Mouse (Mus musculus) embryo, embryonic 11 days (tissue): ENCODE results near the gene Clhc1.

Experiments
- DNase-seq: peaks from one replicate; pipeline ENCODE4 v3.0.0-alpha.2; 2015

Gene Clhc1

GRCm38 (mm10) chr11:29563406-29563805, 15.7 kb downstream of the Clhc1 start:
- no peak for DNase-seq

- DNase-seq: no peak
Observed at GRCm38 (mm10) chr11:29571536-29571935, 23.8 kb downstream of the Clhc1 start.

- no peak for DNase-seq
Observed at GRCm38 (mm10) chr11:29572656-29573055, 24.9 kb downstream of the Clhc1 start.

- no peak for DNase-seq
Observed at GRCm38 (mm10) chr11:29579610-29580009, 31.9 kb downstream of the Clhc1 start.

GRCm38 (mm10) chr11:29595217-29595616, 47.5 kb downstream of the Clhc1 start:
- DNase-seq: no peak

- DNase-seq: no peak
Observed at GRCm38 (mm10) chr11:29597159-29597558, 49.4 kb downstream of the Clhc1 start.

- DNase-seq: no peak
Observed at GRCm38 (mm10) chr11:29599000-29599399, 51.2 kb downstream of the Clhc1 start.

GRCm38 (mm10) chr11:29603581-29603980, 55.8 kb downstream of the Clhc1 start:
- no peak for DNase-seq

GRCm38 (mm10) chr11:29607465-29607990, 59.8 kb downstream of the Clhc1 start:
- no peak for DNase-seq

- DNase-seq: no peak
Observed at GRCm38 (mm10) chr11:29609756-29610468, 62.2 kb downstream of the Clhc1 start.

- DNase-seq: no peak
Observed at GRCm38 (mm10) chr11:29612007-29612406, 64.3 kb downstream of the Clhc1 start.

GRCm38 (mm10) chr11:29613185-29613735, 65.5 kb downstream of the Clhc1 start:
- DNase-seq: no peak

GRCm38 (mm10) chr11:29614217-29614924, 66.6 kb downstream of the Clhc1 start:
- DNase-seq: no peak

- DNase-seq: no peak
Observed at GRCm38 (mm10) chr11:29622030-29622790, 74.5 kb downstream of the Clhc1 start.

GRCm38 (mm10) chr11:29623327-29623726, 75.6 kb downstream of the Clhc1 start:
- no peak for DNase-seq

- no peak for DNase-seq
Observed at GRCm38 (mm10) chr11:29626541-29626940, 78.8 kb downstream of the Clhc1 start.

GRCm38 (mm10) chr11:29627706-29628105, 80.0 kb downstream of the Clhc1 start:
- DNase-seq: no peak
